Mouse (Mus musculus) ES-CJ7 (cell line): ENCODE data around the gene Gm37240.
"Not testable (repeated sequence)": the region's sequence is repeated elsewhere in the genome, so short reads cannot be mapped to it uniquely, and the experiment has no call there.

Experiments
- DNase-seq: peaks from one replicate; pipeline ENCODE4 v3.0.0; 2011; ENCODE audit warnings: low read depth, low spot score

The Gm37240 gene

DNA sequence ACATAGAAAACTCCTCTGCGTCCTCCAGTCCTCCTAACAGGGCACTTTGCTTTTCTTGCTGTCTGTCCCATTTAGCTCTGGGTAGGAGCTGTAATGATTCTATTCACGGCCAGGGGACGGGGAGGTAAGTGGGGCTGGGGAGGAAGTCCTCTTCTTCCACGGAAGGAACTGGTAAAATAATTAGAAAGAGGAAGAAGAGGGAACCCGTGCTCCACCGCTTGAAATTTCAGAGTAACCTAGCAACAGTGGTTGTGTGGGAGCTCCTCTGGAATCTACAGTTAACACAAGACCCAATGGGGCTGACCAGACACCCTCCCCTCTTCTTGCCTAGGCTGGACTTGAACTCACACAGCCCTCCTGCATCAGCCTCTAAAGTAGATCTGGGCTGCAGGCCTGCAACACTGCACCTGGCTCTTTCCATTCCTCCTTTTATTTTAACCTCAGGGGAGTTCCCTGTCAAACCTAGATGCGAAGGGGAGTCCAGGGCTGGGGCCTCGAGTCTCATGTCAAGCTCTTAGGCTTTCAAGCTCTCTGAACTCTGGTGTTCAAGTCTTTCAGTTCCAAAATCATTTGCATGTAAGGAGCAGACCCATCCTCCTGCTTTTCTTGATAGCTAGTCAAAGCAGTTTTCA lies 1201.5 kb downstream of the Gm37240 start:
- DNase-seq, result no peak

DNA sequence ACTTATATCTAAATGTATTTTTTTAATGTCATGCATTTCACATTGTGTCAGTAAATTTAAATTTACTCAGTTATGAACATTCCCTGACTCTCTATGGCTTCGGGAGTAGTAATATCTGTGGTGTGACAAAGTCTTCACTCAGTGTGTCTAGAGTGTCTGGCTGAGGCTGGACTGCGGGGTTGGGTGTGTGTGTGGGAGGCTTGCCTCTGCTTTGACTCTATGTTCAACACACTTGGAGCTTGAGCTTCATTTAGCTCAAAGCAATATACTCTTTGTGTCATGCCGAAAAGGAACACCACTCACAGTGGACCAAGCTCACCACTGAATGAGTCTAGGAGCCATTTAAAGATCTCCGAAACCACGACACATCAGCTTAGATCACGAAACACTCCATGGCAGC lies 1203.5 kb downstream of the Gm37240 start:
- DNase-seq, result no peak

DNA sequence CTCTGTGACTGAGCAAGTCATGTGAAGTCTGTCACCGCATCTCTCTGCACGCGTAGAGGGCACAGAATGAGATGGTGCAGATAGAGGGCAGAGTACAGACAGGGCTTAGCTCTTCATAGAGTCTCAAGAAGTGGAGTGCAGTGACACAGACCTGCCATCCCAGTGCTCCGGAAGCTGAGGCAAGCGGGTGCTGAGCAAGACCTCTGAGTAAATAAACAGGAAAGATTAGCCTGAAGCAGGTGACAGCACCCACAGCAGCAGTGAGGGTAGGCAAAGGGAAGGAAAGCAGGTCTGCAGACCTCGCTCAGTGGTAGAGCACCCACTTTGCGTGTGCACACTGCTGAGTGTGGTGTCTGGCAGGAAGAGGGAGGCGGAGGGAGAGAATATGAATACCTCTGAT lies 1205.6 kb downstream of the Gm37240 start:
- DNase-seq, result no peak

DNA sequence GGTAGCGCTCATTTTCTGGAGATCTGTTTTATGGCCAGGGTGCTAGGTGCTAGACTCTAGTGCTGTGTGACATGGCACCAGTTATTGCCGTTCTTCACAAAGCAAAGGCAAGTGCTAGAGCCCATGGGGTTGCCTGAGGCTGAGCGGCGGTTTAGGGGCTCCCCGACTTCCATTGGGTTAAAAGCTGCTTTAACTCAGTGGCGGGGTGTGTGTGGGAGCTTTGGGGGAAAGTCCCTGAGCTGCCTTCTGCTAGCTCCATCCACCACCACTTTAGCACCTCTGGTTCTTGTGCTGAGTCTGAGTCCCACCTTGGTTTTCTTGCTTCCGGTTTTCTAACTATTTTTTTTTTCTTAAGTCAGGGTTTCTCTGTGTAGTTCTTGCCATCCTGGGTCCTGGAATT lies 1207.3 kb downstream of the Gm37240 start:
- DNase-seq, result no peak

DNA sequence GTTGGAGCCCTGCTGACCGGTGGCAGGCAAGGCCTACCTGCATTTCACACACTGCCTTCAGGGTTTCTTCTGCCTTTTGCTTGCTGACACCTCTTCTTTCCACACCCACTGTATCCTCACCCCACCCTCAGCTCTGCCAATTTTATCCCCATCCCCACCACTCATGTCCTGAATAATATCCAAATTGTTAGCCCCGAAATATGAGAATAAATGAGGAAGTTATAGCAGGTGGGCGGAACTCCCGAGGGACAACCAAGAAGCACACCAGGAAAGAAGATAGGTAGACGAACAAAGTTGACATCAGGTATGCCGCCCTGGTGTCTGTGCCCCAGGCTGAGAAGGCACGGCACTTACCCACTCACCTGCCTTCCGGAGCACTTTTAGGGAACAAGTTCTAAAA lies 1207.8 kb downstream of the Gm37240 start:
- no peak for DNase-seq

DNA sequence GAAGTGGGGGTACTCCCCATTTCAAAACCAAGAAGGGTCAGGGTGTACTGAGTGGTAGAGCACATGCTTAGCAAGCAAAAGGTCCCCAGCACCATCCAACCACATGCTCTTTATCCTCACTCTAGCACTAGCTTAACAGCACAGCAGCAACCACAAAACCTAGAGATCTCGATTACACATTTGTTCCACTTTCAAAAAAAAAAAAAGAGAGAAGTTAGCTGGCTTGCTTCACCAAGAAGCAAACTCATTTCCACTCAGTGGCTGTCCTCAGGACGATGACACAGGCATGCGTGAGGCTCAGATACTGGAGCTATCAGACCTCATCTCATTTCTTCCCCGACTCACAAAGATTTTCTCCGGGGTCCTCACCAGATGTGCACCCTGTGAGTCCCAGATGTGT lies 1208.4 kb downstream of the Gm37240 start:
- DNase-seq, result no peak

DNA sequence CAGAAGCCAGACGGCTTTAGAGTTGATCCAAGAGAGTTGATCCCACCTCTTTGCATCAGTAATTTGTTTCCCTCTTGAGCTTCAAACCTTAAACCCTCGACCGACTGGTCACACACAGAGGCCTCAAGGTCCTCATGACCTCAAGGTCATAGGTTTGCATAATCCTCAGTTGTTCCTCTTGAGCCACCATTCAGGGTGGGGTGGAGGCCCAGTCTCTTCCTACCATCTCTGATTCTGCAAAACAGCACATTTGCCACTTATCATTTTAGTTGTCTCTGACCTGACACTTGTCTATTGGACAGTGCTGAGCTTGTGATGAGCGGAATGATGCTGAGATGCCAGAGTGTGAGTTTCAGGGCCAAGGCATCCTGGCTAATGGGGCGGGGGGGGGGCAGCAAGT lies 1211.6 kb downstream of the Gm37240 start:
- DNase-seq, result no peak

DNA sequence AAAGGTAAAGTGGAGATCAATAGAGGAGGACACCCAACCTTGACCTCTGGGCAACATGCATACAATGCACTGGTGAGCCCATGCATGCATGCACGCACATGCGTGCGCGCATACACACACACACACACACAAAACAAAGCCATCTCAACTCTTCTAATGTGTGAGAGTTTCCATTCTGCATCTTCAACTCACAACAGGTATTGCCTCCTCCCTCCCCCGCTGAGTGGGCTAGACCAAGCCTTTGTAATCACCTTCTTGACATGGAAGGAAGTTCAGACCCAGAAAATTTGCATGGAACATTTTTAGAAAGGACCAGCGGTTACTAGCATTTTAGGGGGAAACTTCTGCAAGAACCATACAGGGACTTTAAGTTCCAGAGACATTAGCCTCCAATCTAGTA lies 1213.8 kb downstream of the Gm37240 start:
- no peak for DNase-seq

DNA sequence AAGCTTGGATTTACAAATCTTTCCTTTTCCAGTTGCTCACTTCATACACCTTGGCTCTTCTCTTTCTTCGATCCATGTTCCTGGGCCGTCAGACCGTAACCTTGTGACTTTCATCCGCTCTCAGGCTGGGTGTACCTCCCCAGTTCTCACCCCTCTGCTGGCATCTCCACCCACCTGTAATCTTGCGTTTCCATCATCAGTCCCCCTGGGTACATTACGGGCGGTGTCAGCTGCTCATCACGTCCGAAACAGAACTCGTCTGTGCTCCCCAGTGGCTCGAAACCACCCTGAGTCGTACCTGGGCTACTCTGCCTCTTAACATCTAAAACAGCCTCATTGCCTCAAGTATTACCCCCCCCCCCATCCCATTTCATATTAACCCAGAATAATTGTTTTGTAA lies 1215.2 kb downstream of the Gm37240 start:
- no peak for DNase-seq

DNA sequence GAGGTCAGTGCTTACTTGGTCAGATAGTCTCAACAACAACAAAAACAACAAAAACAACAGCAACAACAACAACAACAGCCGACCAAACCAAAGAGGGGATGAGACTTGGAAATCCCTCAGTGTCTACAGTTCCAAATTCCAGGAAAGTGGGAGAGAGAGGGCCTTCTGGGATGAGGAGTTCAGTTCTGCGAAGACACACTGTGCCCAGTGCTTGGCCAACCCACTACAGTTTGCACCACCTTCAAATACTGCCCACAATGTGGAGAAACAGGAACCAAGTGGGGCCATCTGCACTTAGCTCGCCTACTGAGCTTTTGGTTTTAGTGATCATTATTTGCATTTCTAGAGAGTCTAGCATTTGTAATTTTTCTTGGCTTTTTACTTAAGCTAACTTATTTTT lies 1218.4 kb downstream of the Gm37240 start:
- DNase-seq, result no peak

DNA sequence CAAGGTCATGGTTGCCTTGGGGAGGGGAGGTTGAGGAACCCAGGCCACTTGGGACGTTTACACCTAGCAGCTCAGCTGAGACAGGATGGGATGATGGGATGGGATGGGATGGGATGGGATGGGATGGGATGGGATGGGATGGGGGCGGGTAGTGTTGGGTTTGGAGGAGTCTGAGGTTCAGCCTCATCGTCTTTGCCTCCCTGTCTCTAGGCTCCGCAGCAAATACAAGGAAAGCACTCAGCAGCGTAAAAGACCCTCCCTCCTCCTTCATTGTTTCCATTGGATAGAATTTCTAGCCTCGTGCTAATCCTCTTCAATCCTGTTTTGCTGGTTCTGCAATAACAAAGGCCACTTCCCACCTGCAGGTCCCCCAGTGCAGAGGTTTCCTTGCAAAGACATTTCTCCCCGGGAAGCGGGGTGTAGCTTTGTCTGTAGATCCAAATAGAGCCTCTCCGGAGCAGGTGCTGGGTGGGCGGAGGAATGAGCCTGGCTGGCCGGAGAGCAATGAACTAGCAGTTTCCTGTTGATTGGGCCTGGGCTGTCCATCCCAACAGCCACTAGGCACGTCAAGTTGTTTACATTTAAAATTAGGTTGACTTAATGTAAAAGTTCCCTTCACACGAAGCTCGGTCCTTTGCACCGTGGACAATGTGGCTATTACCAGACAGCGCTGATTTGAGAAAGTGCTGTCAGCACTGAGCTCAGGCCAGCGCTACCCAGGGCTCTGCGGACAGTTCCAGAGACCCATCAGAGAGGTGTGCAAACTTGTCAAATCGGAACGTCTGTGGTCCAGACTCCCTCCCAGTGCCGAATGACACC lies 1221.9 kb downstream of the Gm37240 start:
- peak; percentile 62 for DNase-seq

DNA sequence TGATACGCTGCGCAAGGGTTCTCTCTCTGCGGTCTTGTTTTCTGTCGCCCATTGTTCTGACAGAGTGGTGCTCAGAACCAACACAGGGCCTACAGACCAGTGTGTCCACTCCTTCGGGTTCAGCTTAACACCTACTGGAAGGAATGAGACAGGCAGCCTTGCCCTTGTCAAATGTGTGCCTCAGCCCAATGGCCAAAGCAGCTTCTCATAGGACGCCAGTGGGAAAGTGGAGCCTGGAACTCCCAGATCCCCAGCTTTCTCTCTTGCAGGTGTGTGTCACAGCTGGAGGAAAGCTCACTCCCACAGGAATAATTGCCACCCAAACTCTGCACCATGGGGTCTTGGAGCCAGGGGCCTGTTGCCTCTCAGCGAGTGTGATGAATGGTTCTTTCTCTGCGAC lies 1222.6 kb downstream of the Gm37240 start:
- no peak for DNase-seq

DNA sequence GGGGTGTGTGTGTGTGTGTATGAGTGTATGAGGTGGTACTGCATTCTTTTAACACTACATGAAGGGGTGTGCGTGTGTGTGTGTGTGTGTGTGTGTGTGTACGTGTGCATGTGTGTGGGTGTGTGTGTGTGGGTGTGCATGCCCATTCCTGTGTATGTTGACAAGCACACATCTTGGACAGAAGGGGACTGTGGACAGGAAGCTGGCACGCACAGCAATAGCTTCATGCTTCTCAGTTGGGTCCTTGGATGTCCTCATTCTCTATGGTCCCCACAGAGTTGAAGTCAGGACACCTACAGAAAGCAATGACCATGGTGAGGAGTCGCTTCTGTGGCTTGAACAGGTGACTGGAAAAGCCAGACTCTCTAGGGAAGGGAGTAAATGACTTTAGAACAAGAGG lies 1223.5 kb downstream of the Gm37240 start:
- no peak for DNase-seq

DNA sequence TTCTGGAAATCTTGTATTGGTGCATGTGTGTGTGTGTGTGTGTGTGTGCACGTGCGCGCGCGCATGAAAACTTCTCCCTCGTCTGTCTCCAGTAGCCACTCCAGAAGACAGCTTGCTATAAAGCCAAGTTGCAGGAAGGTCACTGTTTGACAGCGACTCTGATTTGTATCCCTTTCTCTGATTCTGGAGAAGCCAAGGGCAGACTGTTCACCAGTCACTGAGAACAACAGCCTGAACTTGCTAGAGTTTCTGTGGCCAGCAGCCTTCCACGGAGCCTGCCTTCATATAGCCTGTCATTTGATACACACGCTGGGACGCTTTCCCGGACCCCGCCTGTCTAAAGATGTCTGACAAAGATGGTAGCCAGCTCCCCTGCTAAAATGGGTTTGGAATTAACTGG lies 1224.2 kb downstream of the Gm37240 start:
- no peak for DNase-seq

DNA sequence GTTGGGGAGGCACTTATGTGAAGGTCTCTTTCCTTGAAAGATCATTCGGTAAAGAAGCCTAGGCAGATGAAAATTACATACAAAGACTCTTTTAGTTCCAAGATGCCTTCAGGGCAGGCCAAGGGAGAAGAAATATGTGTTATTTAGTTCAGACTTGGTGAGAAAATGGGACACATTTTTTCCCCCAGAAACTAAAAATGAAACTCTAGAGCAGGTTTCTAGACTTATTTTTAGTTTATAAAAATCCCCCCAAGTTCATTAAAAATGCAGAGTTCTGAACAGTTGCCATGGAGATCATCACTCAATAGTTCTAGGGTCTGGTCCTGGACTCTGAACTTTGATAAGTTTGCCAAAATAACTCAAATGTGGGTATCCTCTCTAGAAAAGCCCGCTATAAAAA lies 1226.9 kb downstream of the Gm37240 start:
- no peak for DNase-seq

DNA sequence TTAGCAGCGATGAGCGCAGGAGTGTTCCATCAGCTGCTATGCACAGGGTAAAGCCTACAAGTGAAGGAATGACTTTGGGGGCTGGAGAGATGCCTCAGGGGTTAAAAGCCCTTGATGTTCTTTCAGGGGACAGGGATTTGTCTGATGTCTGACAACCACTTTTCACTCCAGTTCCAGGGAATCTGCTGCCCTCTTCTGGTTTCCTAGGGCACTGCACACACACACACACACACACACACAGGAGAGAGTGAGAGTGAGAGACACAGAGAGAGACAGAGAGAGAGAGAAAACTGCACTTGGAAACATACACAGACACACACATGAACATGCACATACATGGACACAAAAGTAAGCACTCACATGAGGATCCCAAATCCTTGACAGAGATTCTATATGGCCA lies 1228.4 kb downstream of the Gm37240 start:
- DNase-seq, result no peak

DNA sequence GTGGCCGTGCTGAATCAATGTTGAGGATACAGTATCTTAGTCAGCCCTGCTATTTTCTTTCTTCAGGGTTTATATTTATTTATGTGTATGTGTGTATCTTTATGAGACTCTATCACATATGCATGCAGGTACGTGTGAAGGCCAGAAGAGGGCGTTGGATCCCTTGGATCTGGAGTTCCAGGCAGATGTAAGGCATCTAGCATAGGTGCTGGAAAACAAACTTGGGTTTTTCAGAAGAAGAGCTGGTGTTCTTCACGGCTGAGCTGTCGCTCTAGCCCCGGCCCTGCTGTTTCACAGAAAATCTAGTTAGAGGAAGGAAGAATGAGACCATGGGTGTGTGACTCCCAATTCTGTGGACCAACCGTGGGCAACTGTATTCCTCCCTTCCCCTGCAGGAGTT lies 1229.3 kb downstream of the Gm37240 start:
- no peak for DNase-seq

DNA sequence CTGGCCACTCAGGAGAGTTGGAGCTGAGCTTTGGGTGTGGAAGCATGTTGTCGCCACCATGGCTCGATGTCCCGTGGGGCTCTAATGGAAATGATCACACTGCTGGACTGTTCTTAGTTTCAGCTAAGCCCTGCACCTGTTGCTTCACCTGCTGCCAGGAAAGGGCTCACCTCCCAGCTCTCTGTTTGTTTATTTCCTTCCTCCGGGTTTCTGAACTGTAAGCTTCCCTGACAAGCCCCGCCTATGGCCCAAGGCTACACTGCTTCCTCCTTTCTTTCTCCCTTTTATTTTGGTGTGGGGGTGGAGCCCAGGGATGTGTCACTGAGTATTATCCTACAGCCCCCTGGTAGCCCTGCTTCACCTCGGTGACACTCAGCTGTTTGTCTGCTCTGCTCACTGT lies 1230.1 kb downstream of the Gm37240 start:
- DNase-seq, result peak; percentile 55

DNA sequence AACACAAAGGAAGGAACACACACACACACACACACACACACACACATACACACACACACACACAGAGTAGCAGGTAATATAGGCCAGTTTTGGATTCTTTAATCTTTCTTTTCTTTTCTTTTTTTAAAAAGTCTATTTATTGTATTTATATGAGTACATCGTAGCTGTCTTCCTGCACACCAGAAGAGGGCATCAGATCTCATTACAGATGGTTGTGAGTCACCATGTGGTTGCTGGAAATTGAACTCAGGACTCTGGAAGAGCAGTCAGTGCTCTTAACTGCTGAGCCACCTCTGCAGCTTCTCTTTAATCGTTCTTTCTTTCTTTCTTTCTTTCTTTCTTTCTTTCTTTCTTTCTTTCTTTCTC lies 1231.5 kb downstream of the Gm37240 start:
- DNase-seq, result not testable (repeated sequence)

DNA sequence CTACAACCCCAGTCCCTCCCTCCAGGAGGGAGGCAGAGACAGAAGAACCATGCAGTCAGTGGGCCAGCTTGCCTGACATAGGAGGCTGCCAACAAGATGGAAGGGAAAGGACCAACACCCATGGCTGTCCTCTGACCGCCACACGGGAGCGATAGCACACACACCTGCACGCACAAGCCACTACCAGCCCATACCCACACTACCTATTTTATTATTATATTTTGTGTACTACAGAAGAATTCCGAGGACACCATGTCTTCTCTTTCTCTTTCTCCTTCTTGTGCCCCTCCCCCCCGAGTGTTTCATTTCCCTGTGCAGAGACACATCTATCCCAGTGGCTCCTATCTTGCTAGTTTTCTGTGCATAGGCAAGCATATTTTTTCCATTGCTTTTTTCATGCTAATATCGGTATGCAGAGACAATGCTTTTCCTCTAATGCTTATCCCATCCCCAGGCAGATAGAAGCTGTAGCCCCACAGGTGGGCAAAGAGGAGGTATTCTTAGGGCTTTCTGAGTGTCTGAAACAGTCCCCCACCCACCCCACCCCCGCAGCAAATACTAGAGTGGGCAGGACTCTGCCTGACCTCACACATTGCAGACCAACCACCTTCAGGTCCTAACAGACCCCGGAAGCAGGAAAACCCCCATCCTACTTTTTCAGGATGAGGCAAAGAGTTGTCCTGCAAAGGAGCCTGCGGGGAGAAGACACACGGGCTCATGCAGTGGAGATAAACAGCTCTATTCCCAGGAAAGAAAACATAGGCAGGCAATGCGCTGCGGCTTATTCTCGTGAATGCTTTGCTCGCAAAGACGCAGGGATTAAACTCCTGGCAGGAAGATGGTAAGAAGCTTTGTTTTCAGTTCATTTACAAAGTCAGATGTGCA lies 1232.2 kb downstream of the Gm37240 start:
- DNase-seq, result peak; percentile 71

DNA sequence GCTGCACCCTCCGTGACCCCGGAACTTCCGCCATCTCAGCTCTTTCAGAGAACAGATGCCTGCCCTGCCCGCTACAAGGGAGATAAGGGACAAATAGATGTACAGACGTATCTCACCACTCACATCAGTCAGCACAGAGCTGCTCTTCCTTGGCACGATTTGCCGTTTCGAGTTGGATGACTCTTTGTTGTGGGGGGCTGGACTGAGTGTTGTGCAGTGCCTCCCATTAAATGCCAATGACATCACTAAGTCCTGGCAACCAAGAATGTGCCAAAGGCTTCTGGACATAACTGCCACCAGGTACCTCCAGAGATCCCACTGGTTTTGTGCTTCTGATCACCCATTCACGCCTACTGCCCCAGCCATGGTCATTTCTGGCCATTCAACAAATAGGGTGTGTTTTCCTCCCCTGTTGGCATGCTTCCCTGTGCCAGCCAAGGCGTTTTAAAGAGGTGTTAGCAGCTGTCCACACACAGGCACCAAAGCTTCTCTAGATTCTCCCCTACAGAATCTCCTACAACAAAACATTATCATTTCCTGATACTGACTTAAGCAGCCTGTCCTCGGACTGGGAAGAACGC lies 1233.0 kb downstream of the Gm37240 start:
- DNase-seq, result no peak

DNA sequence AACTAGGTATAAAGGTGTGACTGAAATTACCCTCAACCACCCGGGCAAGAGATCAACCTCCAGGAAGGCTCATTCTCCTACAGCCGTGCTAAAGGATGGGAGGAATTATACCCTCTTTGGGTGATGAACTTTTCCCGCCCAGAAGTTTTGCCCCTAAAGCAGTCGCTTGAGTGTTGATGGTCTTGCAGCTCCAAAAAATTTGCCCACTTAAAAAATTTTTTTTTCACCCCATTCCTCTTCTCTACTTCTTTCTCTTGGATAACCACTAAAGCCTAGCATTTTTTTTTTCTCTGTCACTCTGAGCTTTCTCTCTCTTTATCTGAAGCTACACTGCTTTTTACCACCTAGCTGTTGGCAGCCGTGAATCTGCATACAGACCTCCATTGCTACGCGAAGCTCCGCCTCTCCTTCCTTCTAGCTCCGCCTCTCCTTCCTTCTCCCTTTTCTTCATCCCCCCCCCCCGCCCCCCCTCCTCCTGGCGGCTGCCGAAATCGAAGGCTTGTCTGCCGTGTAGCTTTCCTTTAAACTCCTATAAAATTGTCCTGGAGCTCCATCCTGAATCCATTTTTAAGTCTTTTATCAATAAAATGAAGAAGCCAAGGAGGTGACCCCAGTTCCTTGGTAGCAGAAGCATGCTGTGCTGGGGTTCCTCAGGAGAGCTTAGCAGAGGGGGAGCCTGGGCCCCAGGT lies 1233.6 kb downstream of the Gm37240 start:
- no peak for DNase-seq
